Mouse (Mus musculus): ENCODE results near the gene Lef1.

Lef1 gene

DNA sequence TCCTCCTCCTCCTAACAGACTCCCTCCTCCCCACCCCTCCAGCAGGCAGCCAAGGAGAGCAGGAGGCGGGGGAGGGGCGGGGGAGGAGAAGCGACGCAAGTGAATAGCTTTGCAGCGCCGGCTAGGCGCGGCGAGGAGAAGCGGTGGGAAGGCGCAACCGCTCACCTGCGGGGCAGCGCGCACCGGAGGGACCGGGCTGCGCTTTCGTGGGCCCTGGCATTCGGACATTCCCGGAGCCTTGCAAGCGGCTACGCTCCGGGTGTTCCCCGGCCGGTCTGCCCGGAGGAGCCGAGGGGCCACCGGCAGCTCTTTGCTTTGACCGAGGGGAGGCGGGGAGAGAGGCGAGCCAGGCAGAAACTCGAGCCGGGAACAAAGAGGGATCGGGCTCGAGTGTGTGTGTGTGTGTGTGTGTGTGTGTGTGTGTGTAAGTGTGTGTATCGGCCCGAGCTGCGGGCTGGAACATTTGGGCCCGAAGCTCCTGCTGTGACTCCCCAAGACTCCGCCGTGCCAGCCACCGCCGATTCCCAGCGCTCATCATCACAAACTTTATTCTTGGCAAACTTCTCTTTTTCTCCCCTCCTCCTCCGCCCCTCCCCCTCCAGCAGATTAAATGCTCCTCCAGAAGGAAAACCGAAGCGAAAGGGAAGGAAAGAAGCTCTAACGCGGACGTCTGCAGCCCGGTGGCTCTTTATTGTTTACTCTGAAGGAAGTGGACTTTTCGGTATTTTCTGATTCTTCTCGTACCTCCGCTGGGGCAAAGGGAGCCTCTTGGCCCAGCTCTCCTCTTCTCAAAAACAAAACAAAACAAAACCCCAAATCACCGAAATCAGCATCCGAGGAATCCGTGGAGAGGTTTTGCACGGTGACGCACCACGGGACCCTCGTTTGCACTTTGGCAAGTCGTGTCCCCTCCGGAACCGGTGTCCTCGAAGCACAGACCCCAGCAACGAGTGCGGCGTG lies at the start of gene Lef1:
Gene Lef1 (plus strand): TSS at position 281 of the 960 bp plus-strand sequence.
- DNase-seq = no peak

DNA sequence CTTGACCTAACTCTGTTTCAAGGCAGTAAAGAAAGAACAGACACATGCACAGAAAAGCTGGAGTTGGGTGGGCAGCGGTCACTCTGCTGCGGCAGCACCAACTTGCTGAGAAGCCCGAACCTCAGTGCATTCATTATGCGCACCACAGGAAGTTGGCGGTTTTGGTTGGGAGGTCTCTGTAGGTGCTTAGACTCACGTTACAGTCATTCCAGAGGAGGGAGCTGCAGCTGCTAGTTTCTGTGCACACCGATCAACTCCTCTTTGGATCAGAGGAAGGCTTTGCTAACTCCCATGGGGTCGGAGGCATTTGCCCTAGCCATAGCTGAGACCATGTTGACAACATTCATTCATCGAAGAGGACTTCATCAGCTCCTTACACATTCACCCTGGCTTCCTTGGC lies 45.3 kb upstream of the Lef1 start:
- DNase-seq = no peak

DNA sequence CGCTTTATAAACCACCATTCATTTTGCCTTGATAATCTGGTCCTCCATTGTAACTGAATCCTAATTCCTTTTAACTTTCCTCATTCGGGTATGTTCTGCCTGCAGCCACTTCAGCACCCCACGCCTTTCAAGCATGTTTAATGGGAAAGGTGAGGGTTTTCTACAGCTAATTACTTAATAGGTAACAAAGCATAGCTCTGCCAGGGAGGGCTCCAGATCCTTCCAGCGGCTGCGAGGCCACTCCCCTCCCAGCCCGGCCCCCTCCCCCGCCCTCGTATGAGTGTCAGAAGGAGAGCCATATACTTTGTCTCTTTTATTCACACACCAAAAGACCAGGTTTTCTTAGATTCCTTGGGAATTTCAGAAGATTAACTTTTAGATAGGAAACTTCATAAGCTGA lies 44.1 kb upstream of the Lef1 start:
- no peak for DNase-seq

DNA sequence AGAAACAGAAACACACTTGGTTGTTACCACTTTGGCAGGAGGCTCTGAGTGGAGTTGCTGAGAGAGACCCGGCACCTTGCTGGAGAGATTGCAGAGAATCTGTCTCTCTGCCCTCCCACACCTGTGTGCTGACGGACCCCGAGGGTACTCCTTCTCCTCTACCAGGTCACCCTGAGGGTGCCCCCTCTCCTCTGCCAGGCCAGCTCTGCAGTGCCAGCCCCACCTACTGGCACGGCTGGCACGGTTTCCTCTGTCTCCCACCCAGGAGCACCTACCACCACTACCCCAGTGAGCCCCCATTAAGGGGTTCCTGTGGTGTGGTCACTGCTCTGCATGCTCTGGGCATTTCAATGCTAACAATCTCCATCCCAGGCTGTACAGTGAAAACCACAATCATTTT lies 42.3 kb upstream of the Lef1 start:
- no peak for DNase-seq

DNA sequence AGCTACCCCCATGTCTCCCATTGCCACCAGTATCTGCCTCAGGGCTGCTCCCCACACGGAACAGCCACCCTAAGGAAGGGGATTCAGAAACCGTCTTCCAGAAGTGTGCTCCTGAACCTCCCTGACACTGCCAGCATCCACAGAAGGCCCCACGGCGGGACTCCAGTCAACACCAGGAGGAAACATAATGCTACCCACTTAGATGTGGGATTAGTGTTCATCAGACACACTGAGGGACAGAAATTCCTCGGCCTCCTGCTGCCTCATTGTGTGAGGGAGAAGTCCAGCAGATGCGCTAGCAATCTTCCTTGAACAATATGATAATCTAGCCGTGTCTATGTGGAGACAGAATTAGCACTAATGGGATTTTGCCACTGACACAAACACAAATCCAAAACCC lies 40.1 kb upstream of the Lef1 start:
- DNase-seq = no peak

DNA sequence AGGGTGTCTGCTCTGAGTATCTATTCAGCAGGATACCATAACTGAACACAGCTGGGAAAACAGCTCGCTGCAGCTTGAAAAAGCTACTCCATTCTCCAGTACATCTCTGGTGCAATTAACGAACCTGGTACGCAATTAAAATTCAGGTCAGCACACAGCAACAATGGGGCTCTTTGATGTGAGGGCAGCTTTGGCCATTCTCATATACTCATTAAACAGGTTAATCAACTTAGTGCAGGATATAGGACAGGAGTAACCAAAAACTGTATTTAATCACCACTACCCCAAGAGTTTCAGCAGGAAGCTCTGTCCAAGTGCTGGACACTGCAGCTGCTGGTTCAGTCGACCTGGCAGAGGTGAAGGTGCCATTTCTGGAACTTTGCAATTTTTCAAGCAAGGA lies 37.6 kb upstream of the Lef1 start:
- DNase-seq = no peak

DNA sequence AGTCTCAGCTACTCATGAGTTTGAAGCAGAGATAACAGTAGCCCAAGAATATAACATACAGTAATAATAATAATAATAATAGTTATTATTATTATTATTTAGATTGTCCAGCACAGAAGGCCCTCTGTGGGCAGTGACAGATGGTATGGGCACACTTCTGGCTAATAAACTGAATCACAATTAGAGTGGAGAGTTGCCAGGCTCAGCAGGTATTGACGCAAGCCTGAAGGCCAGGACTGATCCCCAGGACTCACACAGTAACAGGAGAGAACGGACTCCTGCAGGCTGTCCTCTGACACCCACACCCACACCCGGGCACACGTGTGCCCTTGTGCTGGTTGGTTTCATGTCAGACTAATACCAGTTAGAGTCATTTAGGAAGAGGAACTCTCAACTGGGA lies 36.3 kb upstream of the Lef1 start:
- DNase-seq = no peak

DNA sequence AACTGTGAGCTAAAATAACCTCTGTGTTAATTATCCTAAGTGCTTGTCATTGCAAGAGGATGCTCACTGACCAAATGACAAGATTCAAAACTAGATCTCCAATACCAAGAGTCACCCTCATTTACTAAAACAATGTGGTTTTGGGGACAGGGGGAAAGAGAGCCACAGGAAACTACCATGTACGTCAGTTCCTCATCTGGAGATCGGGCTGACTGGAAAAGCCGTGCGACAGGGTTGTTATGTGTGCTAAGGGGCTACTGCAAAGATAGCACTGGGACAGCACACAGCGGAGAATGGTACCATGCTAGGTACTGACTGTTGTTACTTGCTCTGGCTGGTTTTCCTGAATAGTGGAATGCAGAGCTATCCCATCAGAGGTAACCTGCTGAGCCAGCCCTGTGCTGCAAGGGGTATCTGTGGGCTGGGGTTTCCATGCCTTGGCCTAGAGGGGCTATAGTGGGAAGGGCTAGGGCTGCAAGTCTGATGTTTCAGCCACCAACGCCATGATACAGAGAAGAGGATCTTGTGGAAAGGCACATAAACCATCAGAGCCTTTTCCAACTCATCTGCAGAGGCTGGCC lies 32.1 kb upstream of the Lef1 start:
- DNase-seq = no peak

DNA sequence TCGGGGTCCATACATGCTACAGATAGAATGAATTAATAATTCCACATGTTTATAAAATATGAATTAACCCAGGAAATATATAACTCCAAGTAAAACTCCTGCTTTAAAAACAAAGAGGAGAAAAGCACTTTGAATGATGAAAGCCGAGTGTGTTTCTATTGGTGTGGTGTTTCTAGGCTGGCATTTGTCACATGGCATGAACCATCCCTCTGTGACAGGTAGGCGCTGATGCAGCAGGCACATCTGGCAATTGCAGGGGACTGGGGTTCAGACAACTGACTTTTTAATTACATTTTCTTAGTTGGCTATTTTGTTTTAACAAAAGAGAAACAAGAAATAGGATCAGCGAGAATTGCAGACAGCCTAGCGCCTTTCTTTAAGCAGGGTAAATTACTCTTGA lies 31.6 kb upstream of the Lef1 start:
- no peak for DNase-seq

DNA sequence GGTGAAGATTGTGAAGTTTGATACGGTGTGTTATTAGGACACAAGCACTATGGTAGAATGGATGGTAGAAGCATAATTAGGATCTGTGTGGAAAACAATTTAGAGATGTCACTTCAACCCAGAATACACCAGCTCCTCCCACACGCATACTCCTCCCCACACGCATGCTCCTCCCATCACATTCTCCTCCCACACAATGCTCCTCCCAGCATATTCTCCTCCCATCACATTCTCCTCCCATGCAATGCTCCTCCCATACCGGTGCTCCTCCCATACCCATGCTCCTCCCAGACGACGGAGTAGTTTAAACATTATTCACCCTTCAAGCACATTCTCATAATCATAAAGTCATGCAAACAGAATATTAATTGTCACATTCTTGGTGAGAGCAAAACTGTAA lies 26.5 kb upstream of the Lef1 start:
- DNase-seq = no peak

DNA sequence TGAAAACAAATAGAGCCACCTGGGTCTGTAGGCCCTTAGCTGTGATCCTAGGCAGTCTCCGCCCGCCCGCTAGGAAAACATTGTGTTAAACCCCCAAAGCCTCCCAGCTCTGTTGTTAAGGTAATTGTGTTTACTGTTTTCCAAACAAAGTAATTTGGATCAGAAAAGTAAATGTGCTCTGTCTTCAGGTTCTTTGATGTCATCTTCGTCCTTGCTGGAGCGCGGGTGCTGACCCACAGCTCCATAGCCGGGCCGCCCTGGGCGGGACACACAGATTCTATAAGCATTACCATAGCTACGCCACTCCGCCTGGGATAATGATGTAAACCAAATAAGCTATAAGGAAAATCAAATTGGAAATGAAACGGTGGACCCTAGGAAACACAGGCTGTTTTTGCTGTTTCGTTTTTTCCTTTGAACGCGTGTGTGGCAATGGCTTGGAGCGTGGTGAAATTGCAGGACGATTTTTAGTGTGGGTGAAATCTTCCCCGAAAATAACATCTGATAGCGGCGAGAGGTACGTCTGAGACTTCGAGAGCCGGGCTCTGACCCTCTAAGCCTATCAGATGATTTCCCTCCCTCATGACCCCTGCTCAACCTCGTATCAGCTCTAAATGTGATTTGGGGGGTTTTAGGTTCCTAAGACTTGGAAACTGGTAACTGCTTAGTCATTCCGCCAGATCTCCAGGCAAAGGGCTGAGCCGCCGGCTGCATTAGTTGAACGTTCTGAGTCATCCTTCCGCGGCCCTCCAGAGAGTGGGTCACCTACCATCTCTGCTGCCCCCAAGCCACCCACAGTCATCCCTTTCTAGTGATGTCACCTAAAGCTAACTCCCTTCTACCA lies 25.3 kb upstream of the Lef1 start:
- no peak for DNase-seq

DNA sequence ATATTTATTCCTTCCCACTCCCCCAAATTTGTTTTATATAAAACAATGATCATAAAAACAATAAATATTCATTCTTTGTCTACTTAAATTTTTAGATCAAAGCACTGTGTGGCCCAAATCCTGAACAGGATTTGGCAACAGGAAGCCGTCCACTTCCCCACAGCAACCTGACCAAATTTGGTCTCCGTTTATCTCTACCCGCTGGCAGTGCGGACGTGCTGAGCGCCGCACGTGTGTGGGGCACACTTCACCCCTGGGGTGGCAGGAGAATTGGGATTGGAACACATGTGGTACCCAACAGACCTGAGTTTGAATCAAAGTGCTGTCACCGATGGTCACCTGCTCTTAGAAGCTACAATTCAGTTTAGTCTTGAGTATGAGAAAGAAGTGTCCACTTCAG lies 24.3 kb upstream of the Lef1 start:
- DNase-seq = no peak

DNA sequence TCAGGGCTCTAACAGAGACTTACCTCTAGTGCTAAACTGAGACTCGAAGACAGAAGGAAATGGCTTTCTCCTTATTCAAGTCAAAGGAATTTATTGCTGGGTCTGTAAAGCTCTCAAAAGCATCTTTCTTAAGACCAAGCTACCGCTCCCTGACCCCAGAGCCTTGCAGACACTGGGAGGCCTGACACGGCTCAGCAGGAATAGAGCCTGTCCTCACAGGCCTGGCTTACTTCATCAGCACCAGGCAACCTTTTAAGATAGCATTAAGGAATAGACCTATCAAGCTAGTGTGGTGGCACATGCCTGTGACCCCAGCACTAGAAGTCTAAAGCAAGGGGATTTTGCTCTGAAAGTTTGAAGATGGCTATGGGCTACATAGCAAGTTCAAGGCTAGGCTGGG lies 20.6 kb upstream of the Lef1 start:
- DNase-seq = no peak

DNA sequence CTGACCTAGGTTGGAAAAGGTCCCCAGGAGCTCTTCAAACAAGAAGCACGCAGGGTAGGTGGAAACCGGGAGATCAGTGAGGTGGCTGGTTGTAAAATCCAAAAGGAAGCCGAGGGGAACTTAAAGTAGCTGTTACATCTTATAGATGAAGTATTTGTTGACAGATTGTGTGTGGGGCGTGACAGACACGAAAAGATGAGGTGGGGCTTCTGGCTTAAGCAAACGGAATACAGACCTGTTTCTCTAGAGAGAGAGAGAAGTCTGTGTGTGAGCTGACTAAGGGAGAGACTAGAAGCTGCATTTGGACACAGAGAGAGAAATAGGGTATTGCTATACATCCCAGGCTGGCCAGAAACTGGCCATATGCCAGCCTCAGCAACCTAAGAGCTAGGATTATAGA lies 18.2 kb upstream of the Lef1 start:
- no peak for DNase-seq

DNA sequence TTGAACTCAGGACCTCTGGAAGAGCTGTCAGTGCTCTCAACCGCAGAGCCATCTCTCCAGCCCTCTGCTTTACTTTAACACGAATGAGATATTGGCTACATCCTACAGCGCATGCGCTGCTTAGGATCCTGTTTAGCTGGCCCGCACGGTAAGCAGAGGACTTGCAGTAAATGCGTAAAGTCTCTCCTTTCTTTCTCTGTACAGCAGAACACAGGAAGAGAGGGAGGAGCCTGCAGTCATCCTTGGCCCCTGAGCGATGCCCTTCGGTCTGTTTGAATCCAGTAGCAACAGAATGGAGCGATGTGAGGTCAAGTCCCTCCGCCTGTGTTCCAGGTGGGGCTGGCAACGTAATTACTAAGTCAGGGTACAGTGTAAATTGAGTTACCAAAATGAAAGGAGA lies 16.5 kb upstream of the Lef1 start:
- DNase-seq = no peak

DNA sequence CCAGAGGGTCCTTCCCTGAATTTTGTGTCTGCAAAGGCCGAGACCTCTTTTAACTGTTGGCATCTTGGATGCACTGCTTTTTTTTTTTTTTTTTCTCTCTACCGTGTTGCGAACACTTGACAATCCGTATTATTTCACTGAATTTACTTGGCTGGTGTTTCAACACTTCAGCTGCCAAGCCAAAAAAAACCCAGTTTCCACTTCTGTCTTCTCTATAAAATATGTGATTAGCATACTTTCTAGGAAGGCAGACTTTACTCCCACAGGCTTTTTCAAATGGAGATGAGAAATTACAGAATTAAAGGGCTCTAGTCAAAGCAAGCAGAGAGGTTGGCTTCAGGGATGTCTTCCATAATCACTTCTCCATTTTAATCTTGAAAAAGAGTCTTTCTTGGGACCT lies 14.2 kb upstream of the Lef1 start:
- DNase-seq = no peak

DNA sequence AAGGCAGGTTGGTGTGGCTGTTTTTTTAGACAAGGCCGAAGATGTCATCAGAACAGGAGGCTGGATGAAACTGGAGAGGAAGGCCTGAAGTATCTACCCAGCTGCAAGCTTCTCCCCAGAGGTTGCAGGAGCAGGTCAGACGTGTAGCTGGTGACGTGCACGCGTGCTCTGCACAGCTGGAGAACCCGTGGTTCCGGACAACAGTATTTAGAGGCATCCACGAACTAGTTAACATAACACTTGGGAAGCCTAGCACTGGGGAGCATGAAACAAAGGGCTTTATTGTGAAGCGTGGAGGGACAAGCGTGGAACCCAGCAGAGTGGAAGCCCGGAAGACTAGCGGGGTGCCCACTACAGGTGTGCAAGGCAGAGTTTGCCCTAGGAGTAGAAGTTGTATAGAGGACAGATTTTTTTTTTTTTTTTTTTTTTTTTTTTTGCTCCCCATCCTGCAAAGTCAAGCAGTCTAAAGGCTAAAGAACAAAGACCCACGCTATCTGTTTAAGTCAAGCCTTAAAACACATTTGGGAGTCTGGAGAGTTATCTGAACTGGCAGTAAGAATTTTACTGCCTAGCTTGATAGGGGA lies 8.0 kb upstream of the Lef1 start:
- DNase-seq = no peak

DNA sequence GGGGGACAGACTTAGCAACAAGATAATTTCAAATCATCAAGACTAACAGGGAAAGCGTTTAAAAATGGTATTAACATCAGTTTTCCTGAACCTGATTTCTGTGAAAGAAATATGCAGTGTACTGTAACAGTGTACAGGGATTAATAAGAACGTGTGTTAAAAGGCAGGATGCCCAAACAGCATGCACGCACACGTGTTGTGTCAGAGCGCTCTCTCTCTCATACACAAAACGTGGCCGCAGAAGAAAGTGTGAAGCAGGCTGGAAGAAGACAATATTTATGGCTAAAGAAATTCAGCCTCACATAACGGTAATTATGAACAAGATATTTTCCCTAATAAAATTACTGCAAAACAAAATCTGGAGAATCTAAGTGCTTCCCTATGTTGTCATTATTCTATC lies 4.9 kb upstream of the Lef1 start:
- no peak for DNase-seq

DNA sequence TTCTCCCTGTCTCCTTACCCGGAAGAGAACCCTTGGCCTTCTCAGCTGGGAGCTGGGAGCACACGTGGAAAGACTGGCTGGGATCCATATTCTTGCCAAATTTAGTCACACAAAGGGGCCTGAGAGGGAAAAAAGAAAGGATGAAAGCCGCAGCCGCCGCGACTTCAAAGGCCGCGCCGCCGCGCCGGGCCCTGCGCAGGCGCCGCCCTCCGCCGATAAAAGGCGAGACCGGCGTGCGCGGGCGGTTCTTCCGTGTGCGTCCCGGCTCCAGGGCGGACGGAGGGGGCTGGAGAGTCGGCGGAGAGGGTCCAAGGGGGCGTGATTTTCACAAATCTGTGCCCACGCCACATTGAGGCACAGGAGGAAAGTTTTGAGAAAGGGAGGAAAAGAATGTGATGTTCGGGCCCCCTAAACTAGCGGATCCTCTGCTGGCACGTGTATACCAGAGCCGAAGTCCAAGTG lies 4.3 kb upstream of the Lef1 start:
- DNase-seq = no peak

DNA sequence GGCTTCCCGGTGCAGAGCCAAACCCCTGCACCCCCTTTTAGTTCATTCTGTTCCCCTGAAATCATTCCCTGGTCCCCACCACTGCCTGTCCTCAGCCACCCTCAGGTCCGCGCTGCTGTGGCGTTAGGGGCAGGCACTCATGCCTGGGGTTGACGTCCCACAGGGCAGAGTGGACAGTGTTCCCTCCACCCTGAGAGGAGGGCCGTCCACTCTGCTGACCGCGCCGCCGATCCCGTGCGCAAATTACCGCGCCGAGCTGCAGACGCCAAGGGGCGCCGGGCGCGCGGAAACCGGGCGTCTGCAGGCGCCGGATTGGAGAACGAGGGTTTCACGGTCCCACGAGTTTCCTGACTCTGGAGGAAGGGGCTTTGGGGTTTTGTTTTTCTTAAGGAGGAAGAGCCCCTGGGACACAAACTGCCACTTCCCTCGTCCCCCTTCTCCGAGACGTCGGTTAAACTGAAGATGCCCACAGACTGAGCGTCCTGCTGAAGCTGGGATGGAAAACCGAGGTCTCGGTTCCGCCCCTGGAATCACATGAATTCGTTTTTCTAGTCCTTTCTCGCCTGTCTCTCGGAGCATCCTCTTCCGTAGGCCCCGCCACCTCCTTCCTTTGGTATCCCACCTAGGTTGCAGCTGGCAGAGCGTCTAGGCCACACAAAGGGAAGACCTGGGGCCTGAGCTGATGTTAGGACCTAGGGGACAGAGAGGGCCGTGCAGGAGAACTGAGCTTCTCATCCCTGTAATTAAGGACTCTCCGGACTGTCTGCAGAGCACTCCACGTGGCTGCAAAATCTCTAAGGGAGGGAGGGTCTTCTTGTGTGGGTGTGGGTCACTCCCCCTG lies 3.6 kb upstream of the Lef1 start:
- DNase-seq = no peak

DNA sequence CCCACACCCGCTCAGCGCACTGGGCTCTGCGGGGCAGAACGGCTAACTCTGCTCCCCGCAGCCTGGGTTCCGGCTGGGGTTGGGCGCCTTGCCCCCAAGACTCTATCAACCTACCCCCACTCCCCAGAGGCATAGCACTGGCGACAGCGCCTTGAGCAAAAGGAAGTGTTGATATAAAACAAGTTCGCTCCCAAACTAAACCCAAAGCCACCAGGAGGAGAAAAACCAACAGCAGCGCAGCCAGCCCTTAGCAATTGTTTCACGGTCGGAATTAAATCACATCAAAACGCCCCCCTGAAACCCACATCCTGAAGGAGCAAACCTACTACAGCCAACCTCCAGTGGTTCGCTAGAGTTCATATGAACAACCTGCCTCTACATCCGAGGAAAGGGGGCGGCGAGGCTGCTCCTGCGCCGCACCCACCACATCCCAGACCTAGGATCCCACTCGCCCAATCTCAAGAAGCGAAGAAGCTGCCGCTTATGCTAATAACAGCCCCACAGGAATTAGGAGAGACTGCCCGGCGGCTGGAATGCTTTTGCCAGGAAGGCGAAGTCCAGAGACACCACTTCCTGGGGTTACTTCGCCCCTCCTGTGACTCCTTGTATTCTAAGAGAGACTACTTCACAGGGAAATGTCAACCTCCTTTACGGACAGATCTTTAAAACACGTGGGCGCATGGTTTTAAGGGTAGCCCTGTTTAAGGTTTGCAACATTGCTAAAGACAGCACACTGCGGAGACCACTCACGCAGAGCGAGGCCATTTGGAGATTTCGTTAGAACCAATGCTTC lies 2.8 kb upstream of the Lef1 start:
- DNase-seq = no peak

Data from layer of hippocampus, adult 9-11 months (tissue).